Mouse (Mus musculus) erythroblast, embryonic 14.5 days (primary cell): ENCODE results near the gene Gm7029. TPM values are rescaled to one million over a fixed set of nuclear protein-coding genes. Genes with fewer than 3 reads are reported as not detected.
A peak's percentile ranks its signal among the peaks of the same experiment; 100 is the strongest.
"Not testable (repeated sequence)": the region's sequence is repeated elsewhere in the genome, so short reads cannot be mapped to it uniquely, and the experiment has no call there.

Source experiments
- H3K27me3 ChIP-seq: 2 replicates; pipeline ENCODE4 v1.6.1; 2012; ENCODE audit warnings: inconsistent platforms; ENCODE audit not compliant: control insufficient read depth
- H3K36me3 ChIP-seq: 2 replicates; pipeline ENCODE4 v1.6.1; 2012; ENCODE audit warnings: mild to moderate bottlenecking, inconsistent platforms; ENCODE audit not compliant: control insufficient read depth
- H3K4me1 ChIP-seq: 2 replicates; pipeline ENCODE4 v1.6.1; 2012; ENCODE audit warnings: inconsistent platforms; ENCODE audit not compliant: control insufficient read depth
- H3K4me3 ChIP-seq: replicated peaks from 2 replicates; pipeline ENCODE3; 2012; ENCODE audit warnings: moderate library complexity, mild to moderate bottlenecking, inconsistent platforms
- H3K9me3 ChIP-seq: 2 replicates; pipeline ENCODE4 v1.6.1; 2012; ENCODE audit warnings: low read length, inconsistent platforms, mixed read lengths; ENCODE audit not compliant: control insufficient read depth
- GATA1 ChIP-seq: IDR thresholded peaks from 2 replicates; pipeline ENCODE4 v1.6.1; 2012; ENCODE audit warnings: low read length, inconsistent platforms, mixed read lengths
- TAL1 ChIP-seq: IDR thresholded peaks from 3 replicates; pipeline ENCODE4 v1.6.1; 2012; ENCODE audit warnings: low read length, inconsistent platforms, mixed read lengths
- polyA plus RNA-seq: library from polyadenylated mRNA; stranded (reverse); fragments of >175 nt; gene quantifications from 2 replicates; pipeline ENCODE4 v1.2.3, GENCODE M21; 2012

The Gm7029 gene
- polyA plus RNA-seq, 1 experiment, result not detected

GRCm38 (mm10) chr17:33890533-33891059 is 17.0 kb downstream of the Gm7029 start, which contains the start of gene Kifc1:
Gene Kifc1 (minus strand): TSS chr17:33890661.
- no peak for TF ChIP-seq GATA1
- no peak for TF ChIP-seq TAL1
- H3K4me1 ChIP-seq, result peaks cover 26% of the 10 kb centered on the region
- no peaks in the 10 kb centered on the region for H3K27me3 ChIP-seq
- H3K36me3 ChIP-seq, result peaks cover 36% of the 10 kb centered on the region
- H3K9me3 ChIP-seq, result no peaks in the 10 kb centered on the region
- H3K4me3 ChIP-seq, result peak within 1 kb of the TSS; percentile 75

DNA sequence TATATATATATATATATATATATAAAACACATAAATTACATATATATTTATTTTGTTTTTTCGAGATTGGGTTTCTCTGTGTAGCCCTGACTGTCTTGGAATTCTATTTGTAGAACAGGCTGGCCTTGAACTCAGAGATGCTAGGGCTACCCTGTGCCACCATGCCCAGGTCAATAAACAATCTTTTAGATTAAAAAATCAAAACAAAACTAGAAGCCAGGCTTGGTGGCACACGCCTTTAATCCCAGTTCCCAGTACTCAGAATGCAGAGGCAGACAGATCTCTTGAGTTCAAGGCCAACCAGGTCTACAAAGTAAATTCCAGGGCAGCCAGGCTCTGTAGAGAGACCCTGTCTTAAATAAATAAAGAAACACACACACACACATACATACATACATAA is 17.7 kb downstream of the Gm7029 start:
- peaks cover 26% of the 10 kb centered on the region for H3K4me1 ChIP-seq
- peaks cover 29% of the 10 kb centered on the region for H3K36me3 ChIP-seq
- no peaks in the 10 kb centered on the region for H3K27me3 ChIP-seq
- H3K4me3 ChIP-seq, result no peak overlapping the region
- no peaks in the 10 kb centered on the region for H3K9me3 ChIP-seq
- no peak for TF ChIP-seq GATA1
- TF ChIP-seq TAL1, result no peak

- H3K4me1 ChIP-seq, result peaks cover 26% of the 10 kb centered on the region
- H3K36me3 ChIP-seq, result peaks cover 23% of the 10 kb centered on the region
- not testable (repeated sequence) for H3K4me3 ChIP-seq, H3K9me3 ChIP-seq, H3K27me3 ChIP-seq
Measured at GRCm38 (mm10) chr17:33891892-33892291, 18.3 kb downstream of the Gm7029 start.

DNA sequence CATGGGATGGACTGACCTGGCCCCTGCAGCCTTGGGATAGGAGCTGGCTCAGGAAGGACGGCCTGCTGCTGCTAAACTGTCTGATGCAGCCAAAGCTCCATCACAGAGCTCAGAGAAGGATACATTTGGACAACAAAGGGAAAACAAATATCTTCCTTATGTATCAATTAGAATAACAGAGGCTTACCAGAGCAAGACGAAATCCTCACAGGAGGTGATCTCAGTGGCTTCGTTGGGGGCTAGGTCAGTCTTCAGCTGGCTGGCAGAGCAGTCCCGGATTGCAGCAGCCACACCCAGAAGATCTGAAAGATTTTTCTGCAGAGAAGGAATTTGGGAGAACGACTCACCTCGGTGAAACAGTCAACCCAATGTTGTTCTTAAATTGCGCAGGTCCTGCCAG is 18.8 kb downstream of the Gm7029 start:
- H3K9me3 ChIP-seq, result no peaks in the 10 kb centered on the region
- TF ChIP-seq GATA1 (no peak), TAL1 (no peak)

DNA sequence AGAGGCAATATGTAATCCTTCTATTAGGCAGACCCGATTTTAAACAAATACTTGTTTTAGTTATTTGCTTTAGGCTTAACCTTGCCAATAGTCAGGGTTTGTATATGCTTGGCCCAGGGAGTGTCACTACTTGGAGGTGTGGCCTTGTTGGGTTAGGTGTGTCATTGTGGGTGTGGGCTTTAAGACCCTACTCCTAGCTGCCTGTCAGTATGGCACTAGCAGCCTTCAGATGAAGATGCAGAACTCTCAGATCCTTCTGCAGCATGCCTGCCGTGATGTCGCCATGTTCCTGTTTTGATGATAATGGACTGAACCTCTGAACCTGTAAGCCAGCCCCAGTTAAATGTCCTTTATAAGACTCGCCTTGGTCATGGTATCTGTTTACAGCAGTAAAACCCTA is 19.4 kb downstream of the Gm7029 start:
- H3K27me3 ChIP-seq, H3K4me3 ChIP-seq, H3K9me3 ChIP-seq: not testable (repeated sequence)
- Histone ChIP-seq H3K36me3 (peaks cover 12% of the 10 kb centered on the region), H3K4me1 (peaks cover 28% of the 10 kb centered on the region)

More for the DNA sequence above, 18.8 kb downstream of the Gm7029 start:
- Histone ChIP-seq H3K27me3 (no peaks in the 10 kb centered on the region), H3K4me3 (no peak overlapping the region), H3K4me1 (peaks cover 28% of the 10 kb centered on the region), H3K36me3 (peaks cover 18% of the 10 kb centered on the region)

DNA sequence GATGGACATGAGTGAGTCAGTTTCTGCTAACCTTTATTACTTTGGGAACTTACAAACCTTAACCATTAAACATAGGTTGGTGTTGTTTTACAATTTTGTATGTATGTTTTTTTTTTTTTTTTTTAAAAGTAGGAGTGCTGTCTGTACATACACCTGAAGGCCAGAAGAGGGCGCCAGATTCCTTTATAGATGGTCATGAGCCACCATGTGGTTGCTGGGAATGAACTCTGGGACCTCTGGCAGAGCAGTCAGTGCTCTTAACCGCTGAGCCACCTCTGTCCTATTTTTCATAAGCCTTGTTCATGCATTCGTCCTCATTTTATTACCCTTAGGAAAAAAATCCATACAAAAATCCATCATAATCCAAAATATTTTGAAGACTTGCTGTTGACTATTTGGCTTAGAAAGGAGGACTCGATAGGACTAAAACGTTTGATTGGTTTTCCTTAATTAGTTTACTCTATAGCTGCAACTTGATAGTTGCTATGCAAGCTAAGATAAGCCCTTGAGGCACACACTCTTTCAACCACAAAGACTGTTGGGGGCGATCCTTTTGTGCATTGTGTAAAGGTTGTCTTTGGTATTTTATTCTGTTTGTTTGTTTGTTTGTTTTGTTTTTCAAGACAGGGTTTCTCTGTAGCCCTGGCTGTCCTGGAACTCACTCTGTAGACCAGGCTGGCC is 23.6 kb downstream of the Gm7029 start:
- no peak overlapping the region for H3K4me3 ChIP-seq
- peaks cover 52% of the 10 kb centered on the region for H3K4me1 ChIP-seq
- no peaks in the 10 kb centered on the region for H3K9me3 ChIP-seq
- TF ChIP-seq GATA1, result no peak
- TF ChIP-seq TAL1, result no peak
- no peaks in the 10 kb centered on the region for H3K36me3 ChIP-seq
- no peaks in the 10 kb centered on the region for H3K27me3 ChIP-seq

DNA sequence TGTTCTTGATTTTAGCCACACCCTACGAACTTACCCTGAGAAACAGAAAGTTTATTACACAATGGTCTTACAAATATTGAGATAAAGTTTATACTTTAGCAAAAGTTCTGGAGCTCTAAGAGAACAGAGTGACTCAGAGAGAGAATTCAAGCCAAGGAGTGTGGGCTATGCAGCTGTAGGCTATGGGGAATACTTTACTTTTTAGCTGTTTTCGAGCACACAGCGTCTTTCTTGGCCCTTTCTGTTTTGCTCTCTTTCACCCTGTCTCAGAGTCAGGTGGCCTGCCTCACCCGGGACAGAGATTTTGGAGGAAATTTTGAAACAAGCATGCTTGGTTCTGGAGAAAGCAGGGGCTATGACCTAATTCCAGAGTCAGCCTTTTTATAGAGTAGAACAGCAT is 24.6 kb downstream of the Gm7029 start:
- H3K4me3 ChIP-seq, H3K9me3 ChIP-seq, H3K36me3 ChIP-seq, H3K27me3 ChIP-seq: not testable (repeated sequence)
- H3K4me1 ChIP-seq, result peaks cover 52% of the 10 kb centered on the region

GRCm38 (mm10) chr17:33899642-33900041 is 26.0 kb downstream of the Gm7029 start:
- Histone ChIP-seq H3K4me3 (no peak overlapping the region), H3K36me3 (no peaks in the 10 kb centered on the region), H3K27me3 (no peaks in the 10 kb centered on the region), H3K9me3 (no peaks in the 10 kb centered on the region), H3K4me1 (peaks cover 64% of the 10 kb centered on the region)
- TF ChIP-seq GATA1, result no peak
- TF ChIP-seq TAL1, result no peak

DNA sequence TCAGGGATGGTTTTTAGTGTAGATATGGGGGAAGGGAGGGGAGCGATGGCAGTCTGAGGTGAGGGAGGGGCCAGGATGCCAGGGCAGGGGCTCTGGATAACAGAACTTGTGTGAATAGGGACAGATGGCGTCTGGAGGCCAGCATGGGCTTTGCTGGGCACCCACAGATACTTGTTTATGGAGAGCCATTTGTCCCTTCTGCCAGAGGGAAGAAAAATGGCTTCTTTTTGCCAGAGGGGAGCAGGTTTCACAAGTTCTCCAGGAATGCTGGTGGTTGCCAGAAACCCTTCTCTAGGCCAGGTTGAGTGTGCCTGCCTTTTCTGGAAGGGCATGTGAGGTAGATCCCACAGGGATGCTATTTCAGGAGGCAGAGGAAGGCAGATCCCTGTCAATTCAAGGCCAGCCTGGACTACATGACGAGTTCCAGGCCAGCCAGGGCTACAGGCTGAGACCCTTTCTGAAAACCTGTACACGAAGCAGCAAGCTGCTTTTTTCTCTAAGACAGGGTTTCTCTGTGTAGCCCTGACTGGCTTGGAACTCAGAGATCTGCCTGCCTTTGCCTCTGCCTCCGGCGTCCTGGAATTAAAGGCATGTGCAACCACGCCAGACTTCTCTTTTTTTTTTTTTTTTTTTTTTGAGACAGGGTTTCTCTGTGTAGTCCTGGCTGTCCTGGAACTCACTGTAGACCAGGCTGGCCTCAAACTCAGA is 26.8 kb downstream of the Gm7029 start:
- Histone ChIP-seq H3K27me3 (no peaks in the 10 kb centered on the region), H3K9me3 (no peaks in the 10 kb centered on the region), H3K4me3 (no peak overlapping the region), H3K4me1 (peaks cover 67% of the 10 kb centered on the region), H3K36me3 (no peaks in the 10 kb centered on the region)
- no peak for TF ChIP-seq GATA1
- no peak for TF ChIP-seq TAL1

DNA sequence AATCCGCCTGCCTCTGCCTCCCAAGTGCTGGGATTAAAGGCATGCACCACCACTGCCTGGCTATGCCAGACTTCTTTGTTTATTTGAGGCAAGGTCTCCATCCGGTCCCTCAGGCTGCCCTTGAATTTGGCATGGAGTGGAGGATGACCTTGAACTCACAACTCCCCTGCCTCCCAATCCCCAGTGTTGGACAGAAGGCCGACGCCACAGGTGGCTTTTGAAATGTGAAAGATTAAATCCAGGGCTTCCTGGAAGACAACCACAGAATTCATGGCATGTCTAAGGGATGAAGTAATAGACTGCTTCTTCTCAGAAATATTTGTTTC is 27.3 kb downstream of the Gm7029 start:
- Histone ChIP-seq H3K27me3 (no peaks in the 10 kb centered on the region), H3K36me3 (no peaks in the 10 kb centered on the region), H3K9me3 (no peaks in the 10 kb centered on the region), H3K4me1 (peaks cover 71% of the 10 kb centered on the region), H3K4me3 (no peak overlapping the region)
- TF ChIP-seq GATA1, result no peak
- TF ChIP-seq TAL1, result no peak
